In the genomic region with DNA sequence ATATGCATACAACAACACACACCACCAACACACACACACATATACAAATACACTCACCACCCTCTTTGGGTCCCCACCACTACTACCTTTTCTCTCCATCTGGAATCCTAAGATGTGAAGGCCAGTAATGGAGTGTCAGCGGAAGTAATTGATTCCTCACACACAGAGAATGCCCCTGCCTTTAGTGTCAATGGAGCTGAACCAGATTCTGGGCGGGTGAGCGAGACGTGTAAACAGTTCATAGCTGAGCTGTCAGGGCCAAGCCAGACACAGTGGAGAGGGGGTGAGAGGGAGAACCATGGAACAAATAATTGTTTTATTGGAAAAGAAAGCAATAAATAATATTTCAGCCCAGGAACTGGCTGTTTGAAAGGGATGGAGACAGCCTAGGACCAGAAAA, we compare ENCODE assay signal across 25 mouse cellular contexts. TPM values are rescaled to one million over a fixed set of nuclear protein-coding genes. Genes with fewer than 3 reads are reported as not detected.
DNase-seq lines count a peak whose midpoint lies in the region; ATAC-seq lines count a peak whose summit lies in the region.
"Had no signal": no experiment of that assay in that cellular context is flagged by ENCODE, and none has a peak within 500 bp of the region (broad histone marks: within the 10 kb centered on the region; RNA-seq: fewer than 3 reads in every experiment).

No protein-coding gene starts in this region.

- H3K27ac ChIP-seq in hindbrain, embryonic 12.5 days, result peak overlapping the region; percentile 48; the same call in 1 of the 2 replicates
- no peak overlapping the region for H3K27ac ChIP-seq in hindbrain, embryonic 10.5 days
- H3K27ac ChIP-seq in kidney, embryonic 16.5 days (ENCODE audit: low read length), result no peak overlapping the region
- H3K27ac ChIP-seq in neural tube, embryonic 12.5 days, result no peak overlapping the region
- no peak overlapping the region for H3K27ac ChIP-seq in neural tube, embryonic 15.5 days (replicated peaks)
- no peak overlapping the region for H3K27ac ChIP-seq in hindbrain, embryonic 16.5 days (ENCODE audit: low read depth, low read length)
- H3K27ac ChIP-seq: embryonic facial prominence, embryonic 15.5 days; heart, embryonic 15.5 days; left cerebral cortex, adult 2 months; liver, embryonic 13.5 days had no signal

- peaks cover 21% of the 10 kb centered on the region for H3K4me1 ChIP-seq in hindbrain, embryonic 12.5 days
- peaks cover 40% of the 10 kb centered on the region for H3K4me1 ChIP-seq in hindbrain, embryonic 10.5 days (replicated peaks)
- H3K4me1 ChIP-seq in kidney, embryonic 16.5 days (ENCODE audit: insufficient read depth, low read length), result peaks cover 39% of the 10 kb centered on the region
- peaks cover 18% of the 10 kb centered on the region for H3K4me1 ChIP-seq in neural tube, embryonic 12.5 days
- H3K4me1 ChIP-seq in neural tube, embryonic 15.5 days, result peaks cover 16% of the 10 kb centered on the region
- H3K4me1 ChIP-seq in hindbrain, embryonic 16.5 days (ENCODE audit: control insufficient read depth, insufficient read depth, low read depth, low read length), result peaks cover 3% of the 10 kb centered on the region; the same call in 1 of the 2 replicates
- H3K4me1 ChIP-seq: liver, embryonic 13.5 days had no signal

- H3K27me3 ChIP-seq in hindbrain, embryonic 12.5 days, result no peaks in the 10 kb centered on the region
- H3K27me3 ChIP-seq in hindbrain, embryonic 10.5 days (ENCODE audit: insufficient read depth, poor library complexity, severe bottlenecking), result peaks cover 11% of the 10 kb centered on the region; the same call in 1 of the 2 replicates
- H3K27me3 ChIP-seq in kidney, embryonic 16.5 days (ENCODE audit: insufficient read depth, low read length), result no peaks in the 10 kb centered on the region; the same call in 1 of the 2 replicates
- H3K27me3 ChIP-seq in neural tube, embryonic 12.5 days (replicated peaks), result no peaks in the 10 kb centered on the region
- H3K27me3 ChIP-seq in neural tube, embryonic 15.5 days (replicated peaks), result no peaks in the 10 kb centered on the region
- H3K27me3 ChIP-seq in hindbrain, embryonic 16.5 days (replicated peaks; ENCODE audit: control insufficient read depth, insufficient read depth, low read length), result no peaks in the 10 kb centered on the region
- H3K27me3 ChIP-seq: CH12.LX; embryonic facial prominence, embryonic 15.5 days; heart, embryonic 15.5 days; liver, embryonic 13.5 days; Patski had no signal

- H3K4me2 ChIP-seq in hindbrain, embryonic 12.5 days (replicated peaks), result no peak overlapping the region
- H3K4me2 ChIP-seq in kidney, embryonic 16.5 days (replicated peaks; ENCODE audit: low read depth, low read length), result no peak overlapping the region
- H3K4me2 ChIP-seq in neural tube, embryonic 12.5 days (replicated peaks), result no peak overlapping the region
- no peak overlapping the region for H3K4me2 ChIP-seq in neural tube, embryonic 15.5 days
- H3K4me2 ChIP-seq in hindbrain, embryonic 16.5 days (ENCODE audit: low read length), result no peak overlapping the region
- H3K4me2 ChIP-seq: embryonic facial prominence, embryonic 15.5 days; heart, embryonic 15.5 days; liver, embryonic 13.5 days had no signal

- no peak overlapping the region for H3K4me3 ChIP-seq in hindbrain, embryonic 12.5 days
- no peak overlapping the region for H3K4me3 ChIP-seq in hindbrain, embryonic 10.5 days
- H3K4me3 ChIP-seq in kidney, embryonic 16.5 days (ENCODE audit: low read length), result no peak overlapping the region
- H3K4me3 ChIP-seq in neural tube, embryonic 12.5 days, result no peak overlapping the region
- no peak overlapping the region for H3K4me3 ChIP-seq in neural tube, embryonic 15.5 days (replicated peaks)
- H3K4me3 ChIP-seq in hindbrain, embryonic 16.5 days (ENCODE audit: low read length), result no peak overlapping the region
- H3K4me3 ChIP-seq: embryonic facial prominence, embryonic 15.5 days; gastrocnemius, adult 2 months; heart, embryonic 15.5 days; left cerebral cortex, adult 2 months; liver, embryonic 13.5 days; megakaryocyte, embryonic 14.5 days had no signal

- DNase-seq in hindbrain, embryonic 10.5 days (ENCODE audit: low spot score), result no peak
- DNase-seq in kidney, postnatal 4 days, result no peak
- DNase-seq: adrenal gland, adult 2 months; B cell, adult 2 months; cerebellum, adult 8-10 months; gastrocnemius, adult 2 months; heart, postnatal 4 days; layer of hippocampus, adult 9-11 months; liver, embryonic 13.5 days; lung, adult 2 months; right cerebral cortex, postnatal 14 days; spleen, adult 18-20 months had no signal

- peak; percentile 48; the same call in 1 of the 2 replicates for ATAC-seq in hindbrain, embryonic 12.5 days (ENCODE audit: low FRiP score)
- ATAC-seq in kidney, embryonic 16.5 days (ENCODE audit: low FRiP score, low TSS enrichment), result peak; percentile 37; the same call in 1 of the 2 replicates
- peak; percentile 67; the same call in 1 of the 2 replicates for ATAC-seq in neural tube, embryonic 12.5 days (ENCODE audit: low FRiP score, low read depth)
- no peak for ATAC-seq in neural tube, embryonic 15.5 days (ENCODE audit: low FRiP score)
- peak; percentile 53 for ATAC-seq in hindbrain, embryonic 16.5 days
- ATAC-seq: forebrain, embryonic 14.5 days had no signal

- no peaks in the 10 kb centered on the region for H3K9me3 ChIP-seq in hindbrain, embryonic 12.5 days (replicated peaks)
- H3K9me3 ChIP-seq in hindbrain, embryonic 10.5 days, result no peaks in the 10 kb centered on the region
- no peaks in the 10 kb centered on the region for H3K9me3 ChIP-seq in kidney, embryonic 16.5 days (ENCODE audit: low read length)
- no peaks in the 10 kb centered on the region for H3K9me3 ChIP-seq in neural tube, embryonic 12.5 days
- no peaks in the 10 kb centered on the region for H3K9me3 ChIP-seq in neural tube, embryonic 15.5 days (replicated peaks)
- no peaks in the 10 kb centered on the region for H3K9me3 ChIP-seq in hindbrain, embryonic 16.5 days (ENCODE audit: control insufficient read depth, low read length)
- H3K9me3 ChIP-seq: embryonic facial prominence, embryonic 15.5 days; G1E; heart, embryonic 15.5 days; liver, embryonic 13.5 days had no signal

- WGBS in hindbrain, embryonic 12.5 days, result 25% methylated on average over 4 of the region's 4 CpGs
- 26% methylated on average over 4 of the region's 4 CpGs for WGBS in hindbrain, embryonic 10.5 days
- WGBS in kidney, embryonic 16.5 days, result 21% methylated on average over 4 of the region's 4 CpGs
- 23% methylated on average over 4 of the region's 4 CpGs for WGBS in neural tube, embryonic 12.5 days
- 26% methylated on average over 4 of the region's 4 CpGs for WGBS in neural tube, embryonic 15.5 days
- WGBS in hindbrain, embryonic 16.5 days, result 18% methylated on average over 4 of the region's 4 CpGs

- H3K9ac ChIP-seq in hindbrain, embryonic 12.5 days, result no peak overlapping the region
- no peak overlapping the region for H3K9ac ChIP-seq in kidney, embryonic 16.5 days (replicated peaks; ENCODE audit: low read length)
- H3K9ac ChIP-seq in neural tube, embryonic 12.5 days, result no peak overlapping the region
- H3K9ac ChIP-seq in neural tube, embryonic 15.5 days (replicated peaks), result no peak overlapping the region
- no peak overlapping the region for H3K9ac ChIP-seq in hindbrain, embryonic 16.5 days (ENCODE audit: low read depth, low read length)
- H3K9ac ChIP-seq: embryonic facial prominence, embryonic 15.5 days; heart, embryonic 15.5 days; liver, embryonic 13.5 days had no signal

- H3K36me3 ChIP-seq in hindbrain, embryonic 12.5 days, result peaks cover 6% of the 10 kb centered on the region; the same call in 1 of the 2 replicates
- peaks cover 13% of the 10 kb centered on the region; the same call in 1 of the 2 replicates for H3K36me3 ChIP-seq in hindbrain, embryonic 10.5 days
- H3K36me3 ChIP-seq in kidney, embryonic 16.5 days (ENCODE audit: insufficient read depth, low read length), result peaks cover 5% of the 10 kb centered on the region; the same call in 1 of the 2 replicates
- peaks cover 15% of the 10 kb centered on the region for H3K36me3 ChIP-seq in neural tube, embryonic 12.5 days
- H3K36me3 ChIP-seq in neural tube, embryonic 15.5 days, result no peaks in the 10 kb centered on the region
- H3K36me3 ChIP-seq in hindbrain, embryonic 16.5 days (ENCODE audit: control insufficient read depth, insufficient read depth, low read length), result no peaks in the 10 kb centered on the region
- H3K36me3 ChIP-seq: G1E; heart, embryonic 15.5 days; liver, embryonic 13.5 days had no signal

RNA-seq across cellular contexts. Expression of a gene that starts 24.1 kb away (rescaled TPM):
- polyA plus RNA-seq in hindbrain, embryonic 12.5 days (2016; fragmentation: Nextera tagmentation; extraction: Ambion mirVana), result 43.8 and 45.9 TPM in 2 replicates
- 21.8 and 23.1 TPM in 2 replicates for polyA plus RNA-seq in hindbrain, embryonic 10.5 days (2016; fragmentation: Nextera tagmentation; extraction: Ambion mirVana)
- polyA plus RNA-seq in kidney, embryonic 16.5 days (2015; fragmentation: Nextera tagmentation; extraction: Ambion mirVana), result 10.2 and 11.2 TPM in 2 replicates
- 44.0 and 44.6 TPM in 2 replicates for polyA plus RNA-seq in neural tube, embryonic 12.5 days (2016; fragmentation: Nextera tagmentation; extraction: Ambion mirVana)
- 33.4 and 35.6 TPM in 2 replicates for polyA plus RNA-seq in neural tube, embryonic 15.5 days (2015; fragmentation: Nextera tagmentation; extraction: Ambion mirVana)
- polyA plus RNA-seq in hindbrain, embryonic 16.5 days (2015; fragmentation: Nextera tagmentation; extraction: Ambion mirVana), result 22.7 and 31.5 TPM in 2 replicates
